Comparison of ENCODE assay signal across 15 mouse cellular contexts in the genomic region with DNA sequence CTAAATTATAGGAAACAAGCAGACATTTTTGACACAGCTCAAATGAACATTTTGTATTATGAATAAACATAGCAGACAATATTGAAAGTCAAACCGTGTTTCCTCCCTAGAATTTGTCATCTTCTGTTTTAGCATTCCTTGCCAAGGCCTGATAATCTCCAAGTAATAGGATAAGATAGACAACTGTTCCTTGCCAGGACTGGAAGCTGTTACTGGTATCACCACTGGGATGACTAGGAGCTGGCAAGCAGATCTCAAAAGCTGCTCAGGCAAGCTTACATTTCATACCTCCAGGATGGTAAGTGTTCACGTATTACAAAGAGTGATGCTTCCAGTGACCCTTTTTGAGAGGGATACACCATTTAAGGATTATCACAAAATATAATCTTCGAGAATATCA.
"Had no signal": no experiment of that assay in that cellular context is flagged by ENCODE, and none has a peak within 500 bp of the region (broad histone marks: within the 10 kb centered on the region; RNA-seq: fewer than 3 reads in every experiment).

No protein-coding gene starts in this region.

- ATAC-seq: liver, embryonic 12.5 days; midbrain, embryonic 15.5 days had no signal

- H3K27me3 ChIP-seq: liver, embryonic 12.5 days; midbrain, embryonic 15.5 days; neural tube, embryonic 13.5 days had no signal

- H3K9me3 ChIP-seq: limb, embryonic 10.5 days; liver, embryonic 12.5 days; midbrain, embryonic 10.5 days; midbrain, embryonic 15.5 days; neural tube, embryonic 13.5 days had no signal

- H3K4me3 ChIP-seq: limb, embryonic 10.5 days; liver, embryonic 12.5 days; midbrain, embryonic 10.5 days; midbrain, embryonic 15.5 days; neural tube, embryonic 13.5 days had no signal

- H3K36me3 ChIP-seq: limb, embryonic 10.5 days; liver, embryonic 12.5 days; midbrain, embryonic 10.5 days; midbrain, embryonic 15.5 days; neural tube, embryonic 13.5 days had no signal

- H3K9ac ChIP-seq: liver, embryonic 12.5 days; lung, embryonic 14.5 days; midbrain, embryonic 15.5 days; neural tube, embryonic 13.5 days had no signal

- DNase-seq: kidney, postnatal 10 days; kidney, postnatal 4 days; lung, embryonic 14.5 days; lung, postnatal 10 days; lung, postnatal 4 days; retina, postnatal 1 day; right cerebral cortex, postnatal 4 days; spleen, adult 18-20 months; thymus, adult 18-20 months; thymus, postnatal 14 days had no signal

- H3K4me1 ChIP-seq: limb, embryonic 10.5 days; liver, embryonic 12.5 days; midbrain, embryonic 10.5 days; midbrain, embryonic 15.5 days; neural tube, embryonic 13.5 days had no signal

- H3K27ac ChIP-seq: limb, embryonic 10.5 days; liver, embryonic 12.5 days; midbrain, embryonic 10.5 days; midbrain, embryonic 15.5 days; neural tube, embryonic 13.5 days had no signal

- H3K4me2 ChIP-seq: liver, embryonic 12.5 days; lung, embryonic 14.5 days; midbrain, embryonic 15.5 days; neural tube, embryonic 13.5 days had no signal
